Mouse (Mus musculus) liver, embryonic 14.5 days (tissue): ENCODE results near the gene Aurkaip1. TPM values are rescaled to one million over a fixed set of nuclear protein-coding genes. Genes with fewer than 3 reads are reported as not detected.

Experiments used
- ATAC-seq: fragments of 200-750 bp; cut with Nextera tagmentation; 2 replicates; pipeline ENCODE4 v1.8.0; 2017; ENCODE audit warnings: moderate number of reproducible peaks, mild to moderate bottlenecking, moderate library complexity; ENCODE audit not compliant: insufficient read depth
- DNase-seq, 3 experiments: peaks; one replicate each; pipeline ENCODE4 v3.0.0-alpha.2; 2012 to 2013; ENCODE audit warnings: low read depth in 3 of 3, low spot score in 3 of 3
- H3K27ac ChIP-seq: fragments of 300-500 bp; sonication (generic); 2 replicates; pipeline ENCODE4 v1.5.1; 2014; ENCODE audit warnings: moderate library complexity, mild to moderate bottlenecking, control low read depth, inconsistent platforms
- H3K27me3 ChIP-seq: fragments of 300-500 bp; sonication (generic); 2 replicates; pipeline ENCODE4 v1.6.1; 2014; ENCODE audit warnings: mild to moderate bottlenecking, low read length, moderate library complexity; ENCODE audit not compliant: control insufficient read depth, insufficient read depth
- H3K36me3 ChIP-seq: fragments of 300-500 bp; sonication (generic); replicated peaks from 2 replicates; pipeline ENCODE4 v1.6.1; 2014; ENCODE audit warnings: low read depth; ENCODE audit not compliant: control insufficient read depth, insufficient read depth
- H3K4me1 ChIP-seq, 2 experiments: fragments of 200-500 bp in 1 of 2; fragments of 300-500 bp in 1 of 2; sonication (generic) in 1 of 2; replicated peaks; 2 replicates each; pipeline ENCODE4 v1.6.1; 2012 to 2014; ENCODE audit warnings: antibody characterized with exemption in 1 of 2, inconsistent platforms in 1 of 2, low read length in 1 of 2; ENCODE audit not compliant: control insufficient read depth in 2 of 2, insufficient read depth in 2 of 2
- H3K4me2 ChIP-seq: fragments of 300-500 bp; sonication (generic); 2 replicates; pipeline ENCODE4 v1.6.1; 2014; ENCODE audit warnings: low read depth, mild to moderate bottlenecking, control low read depth, moderate library complexity
- H3K4me3 ChIP-seq, 2 experiments: fragments of 200-500 bp in 1 of 2; fragments of 300-500 bp in 1 of 2; sonication (generic) in 1 of 2; 2 replicates each; pipeline ENCODE4 v1.5.1; 2012 to 2014; ENCODE audit warnings: low read depth in 2 of 2, low read length in 2 of 2, mild to moderate bottlenecking in 2 of 2, control low read depth in 1 of 2, inconsistent platforms in 1 of 2, moderate library complexity in 1 of 2; ENCODE audit not compliant: insufficient read depth in 1 of 2
- H3K9ac ChIP-seq: fragments of 300-500 bp; sonication (generic); replicated peaks from 2 replicates; pipeline ENCODE4 v1.6.1; 2014; ENCODE audit warnings: mild to moderate bottlenecking, control low read depth, moderate library complexity
- H3K9me3 ChIP-seq: fragments of 300-500 bp; sonication (generic); 2 replicates; pipeline ENCODE4 v1.6.1; 2016; ENCODE audit warnings: low read length, mixed read lengths; ENCODE audit not compliant: control insufficient read depth
- CTCF ChIP-seq: IDR thresholded peaks from 2 replicates; pipeline ENCODE4 v1.5.1; 2016; ENCODE audit warnings: antibody characterized with exemption, low read depth, control low read depth
- EP300 ChIP-seq: IDR thresholded peaks from 2 replicates; pipeline ENCODE4 v1.6.1; 2016; ENCODE audit warnings: antibody characterized with exemption, low read depth
- WGBS: fragments of 180-500 bp; shearing (Covaris S2); extraction: QIAGEN DNeasy Blood & Tissue Kit; methylation state at CpG from one replicate; pipeline ENCODE4 v1.1.7; 2014; ENCODE audit not compliant: insufficient replicate concordance; 5-methylcytosine and 5-hydroxymethylcytosine counted together
- microRNA-seq: library from miRNA; unstranded; fragments of <30 nt; microRNA quantifications from one replicate; pipeline ENCODE4, GENCODE M21; 2016
- polyA plus RNA-seq, 2 experiments: library from polyadenylated mRNA; depleted of rRNA in 1 of 2; stranded (reverse) in 1 of 2; unstranded in 1 of 2; fragments of >200 nt; fragmentation: Nextera tagmentation in 1 of 2; extraction: Ambion mirVana in 1 of 2; gene quantifications; 2 replicates each; pipeline versions ENCODE4 v1.2.1 to v1.2.3; 2012 to 2014

Gene Aurkaip1
- polyA plus RNA-seq, 2 experiments = 77.0 to 120 TPM

GRCm38 (mm10) chr4:155868614-155869298 lies 37.7 kb downstream of the Aurkaip1 start:
- H3K36me3 ChIP-seq = peaks cover 9% of the 10 kb centered on the region
- no peaks in the 10 kb centered on the region for H3K27me3 ChIP-seq
- WGBS = 4% methylated on average over 22 of the region's 22 CpGs
- H3K9me3 ChIP-seq = no peaks in the 10 kb centered on the region
- H3K4me1 ChIP-seq = peaks cover 6 to 20% of the 10 kb centered on the region in 2 experiments
- ATAC-seq (peak; percentile 44), DNase-seq (no peak)
- peak overlapping the region; percentile 69 to 86 for H3K4me3 ChIP-seq
- H3K4me2 ChIP-seq = peak overlapping the region; percentile 92
- TF ChIP-seq EP300 = no peak
- no peak for TF ChIP-seq CTCF
- H3K27ac ChIP-seq = no peak overlapping the region
- H3K9ac ChIP-seq = peak overlapping the region; percentile 81

GRCm38 (mm10) chr4:155869317-155870033 lies 38.4 kb downstream of the Aurkaip1 start, which contains the start of the genes Cptp and Ints11:
Gene Cptp, minus strand, starts transcription at chr4:155869440.
Gene Ints11, plus strand, starts transcription at chr4:155869546.
- Histone ChIP-seq H3K4me3 (peak within 1 kb of the TSS; percentile 69 to 94), H3K4me1 (peaks cover 6 to 20% of the 10 kb centered on the region in 2 experiments), H3K27ac (peak within 1 kb of the TSS; percentile 2; the same call in 1 of the 2 replicates), H3K4me2 (peak within 1 kb of the TSS; percentile 92), H3K27me3 (no peaks in the 10 kb centered on the region), H3K9me3 (no peaks in the 10 kb centered on the region), H3K36me3 (peaks cover 12% of the 10 kb centered on the region), H3K9ac (peak within 1 kb of the TSS; percentile 81)
- ATAC-seq (peak; percentile 96), DNase-seq (peak; percentile 89 to 91 (median 90))
- TF ChIP-seq EP300 (no peak), CTCF (peak; percentile 20; the same call in 1 of the 2 replicates)
- under 1% methylated on average over 63 of the region's 63 CpGs for WGBS

- no peaks in the 10 kb centered on the region for H3K27me3 ChIP-seq
- no peaks in the 10 kb centered on the region for H3K9me3 ChIP-seq
- ATAC-seq (no peak), DNase-seq (no peak)
- 72% methylated on average over 7 of the region's 7 CpGs for WGBS
- H3K4me3 ChIP-seq = no peak overlapping the region
- TF ChIP-seq EP300 (no peak), CTCF (no peak)
- H3K27ac ChIP-seq = no peak overlapping the region
- H3K4me1 ChIP-seq = peaks cover 6 to 20% of the 10 kb centered on the region in 2 experiments
- H3K9ac ChIP-seq = no peak overlapping the region
- H3K4me2 ChIP-seq = no peak overlapping the region
- H3K36me3 ChIP-seq = peaks cover 26% of the 10 kb centered on the region
These were observed 40.3 kb downstream of the Aurkaip1 start for GRCm38 (mm10) chr4:155871404-155871803.

Small RNA genes lying within 50 kb of the gene (microRNA-seq; reads per million reads assigned to microRNA genes)
- not detected for gene Gm27743

Other genes starting within 250 kb of the Aurkaip1 start
- 4.1 and 4.2 TPM in 2 replicates for gene Slc35e2, start 229.9 kb upstream of the Aurkaip1 start, polyA plus RNA-seq (2012; rRNA removed)
- gene Slc35e2, start 229.9 kb upstream of the Aurkaip1 start, polyA plus RNA-seq (2014; fragmentation: Nextera tagmentation; extraction: Ambion mirVana) = 6.7 and 7.9 TPM in 2 replicates
- 12.6 and 21.4 TPM in 2 replicates for gene Cdk11b, start 206.4 kb upstream of the Aurkaip1 start, polyA plus RNA-seq (2012; rRNA removed)
- gene Cdk11b, start 206.4 kb upstream of the Aurkaip1 start, polyA plus RNA-seq (2014; fragmentation: Nextera tagmentation; extraction: Ambion mirVana) = 16.3 and 19.4 TPM in 2 replicates
- gene Gm10563, start 185.9 kb upstream of the Aurkaip1 start, polyA plus RNA-seq (2012; rRNA removed) = not detected in 2 replicates
- not detected in 2 replicates for gene Gm10563, start 185.9 kb upstream of the Aurkaip1 start, polyA plus RNA-seq (2014; fragmentation: Nextera tagmentation; extraction: Ambion mirVana)
- 3.4 and 5.4 TPM in 2 replicates for gene Mmp23, start 177.9 kb upstream of the Aurkaip1 start, polyA plus RNA-seq (2012; rRNA removed)
- 2.8 TPM in 2 replicates for gene Mmp23, start 177.9 kb upstream of the Aurkaip1 start, polyA plus RNA-seq (2014; fragmentation: Nextera tagmentation; extraction: Ambion mirVana)
- 4.8 and 4.9 TPM in 2 replicates for gene Mib2, start 162.1 kb upstream of the Aurkaip1 start, polyA plus RNA-seq (2012; rRNA removed)
- 1.8 and 1.9 TPM in 2 replicates for gene Mib2, start 162.1 kb upstream of the Aurkaip1 start, polyA plus RNA-seq (2014; fragmentation: Nextera tagmentation; extraction: Ambion mirVana)
- gene Fndc10, start 136.9 kb upstream of the Aurkaip1 start, polyA plus RNA-seq (2012; rRNA removed) = 0.58 and 0.87 TPM in 2 replicates
- gene Fndc10, start 136.9 kb upstream of the Aurkaip1 start, polyA plus RNA-seq (2014; fragmentation: Nextera tagmentation; extraction: Ambion mirVana) = 0.10 and 0.15 TPM in 2 replicates
- gene Ssu72, start 126.5 kb upstream of the Aurkaip1 start, polyA plus RNA-seq (2012; rRNA removed) = 38.6 and 39.5 TPM in 2 replicates
- 53.9 and 56.9 TPM in 2 replicates for gene Ssu72, start 126.5 kb upstream of the Aurkaip1 start, polyA plus RNA-seq (2014; fragmentation: Nextera tagmentation; extraction: Ambion mirVana)
- gene Tmem240, start 96.5 kb upstream of the Aurkaip1 start, polyA plus RNA-seq (2012; rRNA removed) = 0.06 and 0.17 TPM in 2 replicates
- gene Tmem240, start 96.5 kb upstream of the Aurkaip1 start, polyA plus RNA-seq (2014; fragmentation: Nextera tagmentation; extraction: Ambion mirVana) = 0.06 TPM in 1 of 2 replicates, not detected in the other
- 28.7 and 41.8 TPM in 2 replicates for gene Atad3a, start 70.2 kb upstream of the Aurkaip1 start, polyA plus RNA-seq (2012; rRNA removed)
- 31.2 and 38.7 TPM in 2 replicates for gene Atad3a, start 70.2 kb upstream of the Aurkaip1 start, polyA plus RNA-seq (2014; fragmentation: Nextera tagmentation; extraction: Ambion mirVana)
- 0.13 and 0.15 TPM in 2 replicates for gene Vwa1, start 56.6 kb upstream of the Aurkaip1 start, polyA plus RNA-seq (2012; rRNA removed)
- gene Vwa1, start 56.6 kb upstream of the Aurkaip1 start, polyA plus RNA-seq (2014; fragmentation: Nextera tagmentation; extraction: Ambion mirVana) = 0.14 and 0.19 TPM in 2 replicates
- 0.28 and 0.32 TPM in 2 replicates for gene Tmem88b, start 45.4 kb upstream of the Aurkaip1 start, polyA plus RNA-seq (2012; rRNA removed)
- gene Tmem88b, start 45.4 kb upstream of the Aurkaip1 start, polyA plus RNA-seq (2014; fragmentation: Nextera tagmentation; extraction: Ambion mirVana) = 0.04 and 0.11 TPM in 2 replicates
- 0.02 and 0.03 TPM in 2 replicates for gene Ankrd65, start 40.8 kb upstream of the Aurkaip1 start, polyA plus RNA-seq (2012; rRNA removed)
- gene Ankrd65, start 40.8 kb upstream of the Aurkaip1 start, polyA plus RNA-seq (2014; fragmentation: Nextera tagmentation; extraction: Ambion mirVana) = not detected in 2 replicates
- 41.6 and 62.8 TPM in 2 replicates for gene Mrpl20, start 28.4 kb upstream of the Aurkaip1 start, polyA plus RNA-seq (2012; rRNA removed)
- gene Mrpl20, start 28.4 kb upstream of the Aurkaip1 start, polyA plus RNA-seq (2014; fragmentation: Nextera tagmentation; extraction: Ambion mirVana) = 197 and 200 TPM in 2 replicates
- 43.3 and 65.8 TPM in 2 replicates for gene Ccnl2, start 18.8 kb upstream of the Aurkaip1 start, polyA plus RNA-seq (2012; rRNA removed)
- gene Ccnl2, start 18.8 kb upstream of the Aurkaip1 start, polyA plus RNA-seq (2014; fragmentation: Nextera tagmentation; extraction: Ambion mirVana) = 51.2 and 57.2 TPM in 2 replicates
- 5.4 and 6.2 TPM in 2 replicates for gene Mxra8, start 8.4 kb downstream of the Aurkaip1 start, polyA plus RNA-seq (2012; rRNA removed)
- 3.9 and 4.9 TPM in 2 replicates for gene Mxra8, start 8.4 kb downstream of the Aurkaip1 start, polyA plus RNA-seq (2014; fragmentation: Nextera tagmentation; extraction: Ambion mirVana)
- 20.9 and 24.5 TPM in 2 replicates for gene Dvl1, start 16.1 kb downstream of the Aurkaip1 start, polyA plus RNA-seq (2012; rRNA removed)
- 2.8 and 3.9 TPM in 2 replicates for gene Dvl1, start 16.1 kb downstream of the Aurkaip1 start, polyA plus RNA-seq (2014; fragmentation: Nextera tagmentation; extraction: Ambion mirVana)
- 0.08 and 0.09 TPM in 2 replicates for gene Tas1r3, start 32.1 kb downstream of the Aurkaip1 start, polyA plus RNA-seq (2012; rRNA removed)
- 0.04 and 0.06 TPM in 2 replicates for gene Tas1r3, start 32.1 kb downstream of the Aurkaip1 start, polyA plus RNA-seq (2014; fragmentation: Nextera tagmentation; extraction: Ambion mirVana)
- 5.6 and 6.6 TPM in 2 replicates for gene Cptp, start 38.2 kb downstream of the Aurkaip1 start, polyA plus RNA-seq (2012; rRNA removed)
- 7.6 and 9.4 TPM in 2 replicates for gene Cptp, start 38.2 kb downstream of the Aurkaip1 start, polyA plus RNA-seq (2014; fragmentation: Nextera tagmentation; extraction: Ambion mirVana)
- gene Ints11, start 38.3 kb downstream of the Aurkaip1 start, polyA plus RNA-seq (2012; rRNA removed) = 16.7 and 22.1 TPM in 2 replicates
- 34.0 and 34.6 TPM in 2 replicates for gene Ints11, start 38.3 kb downstream of the Aurkaip1 start, polyA plus RNA-seq (2014; fragmentation: Nextera tagmentation; extraction: Ambion mirVana)
- 16.8 and 19.4 TPM in 2 replicates for gene Pusl1, start 60.5 kb downstream of the Aurkaip1 start, polyA plus RNA-seq (2012; rRNA removed)
- 12.9 and 14.9 TPM in 2 replicates for gene Pusl1, start 60.5 kb downstream of the Aurkaip1 start, polyA plus RNA-seq (2014; fragmentation: Nextera tagmentation; extraction: Ambion mirVana)
- gene Acap3, start 60.5 kb downstream of the Aurkaip1 start, polyA plus RNA-seq (2012; rRNA removed) = 9.4 and 9.6 TPM in 2 replicates
- 4.7 and 5.5 TPM in 2 replicates for gene Acap3, start 60.5 kb downstream of the Aurkaip1 start, polyA plus RNA-seq (2014; fragmentation: Nextera tagmentation; extraction: Ambion mirVana)
- gene Ube2j2, start 112.6 kb downstream of the Aurkaip1 start, polyA plus RNA-seq (2012; rRNA removed) = 19.9 and 36.9 TPM in 2 replicates
- gene Ube2j2, start 112.6 kb downstream of the Aurkaip1 start, polyA plus RNA-seq (2014; fragmentation: Nextera tagmentation; extraction: Ambion mirVana) = 61.5 and 62.3 TPM in 2 replicates
- 37.4 and 43.2 TPM in 2 replicates for gene C1qtnf12, start 131.0 kb downstream of the Aurkaip1 start, polyA plus RNA-seq (2012; rRNA removed)
- 85.1 and 96.2 TPM in 2 replicates for gene C1qtnf12, start 131.0 kb downstream of the Aurkaip1 start, polyA plus RNA-seq (2014; fragmentation: Nextera tagmentation; extraction: Ambion mirVana)
- gene B3galt6, start 161.4 kb downstream of the Aurkaip1 start, polyA plus RNA-seq (2012; rRNA removed) = 2.8 and 2.9 TPM in 2 replicates
- 3.7 TPM in 2 replicates for gene B3galt6, start 161.4 kb downstream of the Aurkaip1 start, polyA plus RNA-seq (2014; fragmentation: Nextera tagmentation; extraction: Ambion mirVana)
- 20.1 and 26.8 TPM in 2 replicates for gene Sdf4, start 161.6 kb downstream of the Aurkaip1 start, polyA plus RNA-seq (2012; rRNA removed)
- 72.1 and 79.4 TPM in 2 replicates for gene Sdf4, start 161.6 kb downstream of the Aurkaip1 start, polyA plus RNA-seq (2014; fragmentation: Nextera tagmentation; extraction: Ambion mirVana)
- gene Tnfrsf4, start 182.6 kb downstream of the Aurkaip1 start, polyA plus RNA-seq (2012; rRNA removed) = 1.0 and 1.8 TPM in 2 replicates
- gene Tnfrsf4, start 182.6 kb downstream of the Aurkaip1 start, polyA plus RNA-seq (2014; fragmentation: Nextera tagmentation; extraction: Ambion mirVana) = 0.13 TPM in 2 replicates
- gene Tnfrsf18, start 194.9 kb downstream of the Aurkaip1 start, polyA plus RNA-seq (2012; rRNA removed) = 0.39 and 0.92 TPM in 2 replicates
- gene Tnfrsf18, start 194.9 kb downstream of the Aurkaip1 start, polyA plus RNA-seq (2014; fragmentation: Nextera tagmentation; extraction: Ambion mirVana) = 0.39 and 0.53 TPM in 2 replicates
- gene Ttll10, start 228.1 kb downstream of the Aurkaip1 start, polyA plus RNA-seq (2012; rRNA removed) = 0.42 and 0.71 TPM in 2 replicates
- 0.28 and 0.38 TPM in 2 replicates for gene Ttll10, start 228.1 kb downstream of the Aurkaip1 start, polyA plus RNA-seq (2014; fragmentation: Nextera tagmentation; extraction: Ambion mirVana)